Mouse (Mus musculus): ENCODE measurements around the gene Ubtd1.

GRCm38 (mm10) chr19:42045269-42046102 is 63.9 kb downstream of the Ubtd1 start, which contains the start of gene Hoga1:
- TF ChIP-seq GATA1 (IDR thresholded peaks at IDR 0.05; ENCODE audit: borderline replicate concordance, low read length) (no peak), FLI1 (IDR thresholded peaks at IDR 0.05; ENCODE audit: low read length) (no peak)
